Mouse (Mus musculus) lung, postnatal 0 days (tissue): ENCODE data around the gene Rnf185.

ENCODE experiments used
- CTCF ChIP-seq: IDR thresholded peaks from 2 replicates; pipeline ENCODE4 v1.5.1; 2016; ENCODE audit warnings: antibody characterized with exemption, mild to moderate bottlenecking
- EP300 ChIP-seq: IDR thresholded peaks from 2 replicates; pipeline ENCODE4 v1.6.1; 2016; ENCODE audit warnings: antibody characterized with exemption, mild to moderate bottlenecking, control low read depth

- TF ChIP-seq CTCF (no peak), EP300 (no peak)
Measured at GRCm38 (mm10) chr11:3492748-3493147, 40.6 kb upstream of the Rnf185 start.
